Mouse (Mus musculus) small intestine, adult 2 months (tissue): ENCODE measurements around the gene Eif4a1. TPM values are rescaled to one million over a fixed set of nuclear protein-coding genes. Genes with fewer than 3 reads are reported as not detected.

ENCODE experiments used
- H3K27ac ChIP-seq: fragments of 200-500 bp; 2 replicates; pipeline ENCODE4 v1.5.1; 2012; ENCODE audit warnings: low read depth, low read length, control low read depth, inconsistent platforms; ENCODE audit not compliant: insufficient read depth
- H3K27me3 ChIP-seq: fragments of 200-500 bp; 2 replicates; pipeline ENCODE4 v1.6.1; 2012; ENCODE audit warnings: mild to moderate bottlenecking, moderate library complexity, low read length, inconsistent platforms; ENCODE audit not compliant: control insufficient read depth, insufficient read depth
- H3K36me3 ChIP-seq: fragments of 200-500 bp; 2 replicates; pipeline ENCODE4 v1.6.1; 2012; ENCODE audit warnings: mild to moderate bottlenecking, low read length, control low read depth, inconsistent platforms; ENCODE audit not compliant: control insufficient read depth, insufficient read depth
- H3K4me1 ChIP-seq: fragments of 200-500 bp; 2 replicates; pipeline ENCODE4 v1.6.1; 2012; ENCODE audit warnings: low read length, inconsistent platforms, mixed read lengths; ENCODE audit not compliant: control insufficient read depth, insufficient read depth, insufficient read length
- H3K4me3 ChIP-seq: fragments of 200-500 bp; 2 replicates; pipeline ENCODE4 v1.5.1; 2012; ENCODE audit warnings: low read depth, mild to moderate bottlenecking, control low read depth, inconsistent platforms, low read length, moderate library complexity
- CTCF ChIP-seq: fragments of 200-500 bp; IDR thresholded peaks from 2 replicates; pipeline ENCODE4 v1.5.1; 2012; ENCODE audit warnings: low read depth, mild to moderate bottlenecking, control low read depth, inconsistent platforms, low read length, moderate library complexity, mixed read lengths; ENCODE audit not compliant: insufficient replicate concordance, insufficient read length; ENCODE audit errors: extremely low read depth
- POLR2A ChIP-seq: fragments of 200-500 bp; IDR thresholded peaks from 2 replicates; pipeline ENCODE4 v1.6.1; 2012; ENCODE audit warnings: low read depth, mild to moderate bottlenecking, control low read depth, inconsistent platforms, low read length, moderate library complexity
- WGBS: fragments of 180-500 bp; shearing (Covaris S2); methylation state at CpG from one replicate; pipeline ENCODE4 v1.1.7; 2018; 5-methylcytosine and 5-hydroxymethylcytosine counted together
- polyA plus RNA-seq: library from polyadenylated mRNA; depleted of rRNA; stranded (reverse); fragments of >200 nt; gene quantifications from 2 replicates; pipeline ENCODE4 v1.2.3, GENCODE M21; 2012; rRNA removed

Eif4a1 gene
- polyA plus RNA-seq, 1 experiment, result 134 TPM

- 39% methylated on average over 7 of the region's 7 CpGs for WGBS
- peak overlapping the region; percentile 42 for H3K27ac ChIP-seq
- TF ChIP-seq POLR2A (no peak), CTCF (no peak)
- peaks cover 12% of the 10 kb centered on the region for H3K4me1 ChIP-seq
- H3K27me3 ChIP-seq, result no peaks in the 10 kb centered on the region
- H3K36me3 ChIP-seq, result no peaks in the 10 kb centered on the region
- no peak overlapping the region for H3K4me3 ChIP-seq
Measured at GRCm38 (mm10) chr11:69620394-69621081, 51.7 kb downstream of the Eif4a1 start.

- Histone ChIP-seq H3K27me3 (no peaks in the 10 kb centered on the region), H3K36me3 (no peaks in the 10 kb centered on the region), H3K4me3 (no peak within 1 kb of the TSS), H3K4me1 (peaks cover 12% of the 10 kb centered on the region; the same call in 1 of the 2 replicates), H3K27ac (no peak within 1 kb of the TSS)
- TF ChIP-seq CTCF (no peak), POLR2A (no peak)
- 55% methylated on average over 5 of the region's 5 CpGs for WGBS
Measured at GRCm38 (mm10) chr11:69617805-69618204, 54.4 kb downstream of the Eif4a1 start, which contains the start of gene Shbg. Shbg (minus strand) TSS chr11:69617905.

Other genes starting within 250 kb of the Eif4a1 start
- gene Dnah2, start 123.3 kb downstream of the Eif4a1 start, polyA plus RNA-seq, result 0.22 and 0.23 TPM in 2 replicates
- 0.79 and 1.5 TPM in 2 replicates for gene Efnb3, start 112.2 kb downstream of the Eif4a1 start, polyA plus RNA-seq
- gene Wrap53, start 92.2 kb downstream of the Eif4a1 start, polyA plus RNA-seq, result 11.4 and 20.2 TPM in 2 replicates
- gene Trp53, start 92.1 kb downstream of the Eif4a1 start, polyA plus RNA-seq, result 28.2 and 57.1 TPM in 2 replicates
- 2.5 and 4.5 TPM in 2 replicates for gene Atp1b2, start 66.5 kb downstream of the Eif4a1 start, polyA plus RNA-seq
- not detected in 2 replicates for gene Shbg, start 54.5 kb downstream of the Eif4a1 start, polyA plus RNA-seq
- gene Sat2, start 50.4 kb downstream of the Eif4a1 start, polyA plus RNA-seq, result 0.44 and 0.49 TPM in 2 replicates
- 13.4 and 29.2 TPM in 2 replicates for gene Fxr2, start 39.4 kb downstream of the Eif4a1 start, polyA plus RNA-seq
- 0.43 TPM in 1 of 2 replicates, not detected in the other for gene Sox15, start 17.1 kb downstream of the Eif4a1 start, polyA plus RNA-seq
- gene Mpdu1, start 9.8 kb downstream of the Eif4a1 start, polyA plus RNA-seq, result 79.7 and 135 TPM in 2 replicates
- 20.9 and 24.7 TPM in 2 replicates for gene Cd68, start 6.3 kb downstream of the Eif4a1 start, polyA plus RNA-seq
- 15.4 and 24.6 TPM in 2 replicates for gene Senp3, start 9.7 kb upstream of the Eif4a1 start, polyA plus RNA-seq
- gene Tnfsf13, start 13.4 kb upstream of the Eif4a1 start, polyA plus RNA-seq, result 6.9 and 11.6 TPM in 2 replicates
- 11.9 and 13.7 TPM in 2 replicates for gene Tnfsf12, start 23.4 kb upstream of the Eif4a1 start, polyA plus RNA-seq
- gene Tnfsfm13, start 23.7 kb upstream of the Eif4a1 start, polyA plus RNA-seq, result 1.8 and 2.3 TPM in 2 replicates
- 22.5 and 62.3 TPM in 2 replicates for gene Polr2a, start 86.2 kb upstream of the Eif4a1 start, polyA plus RNA-seq
- 0.08 and 0.16 TPM in 2 replicates for gene Slc35g3, start 89.5 kb upstream of the Eif4a1 start, polyA plus RNA-seq
- gene Zbtb4, start 93.5 kb upstream of the Eif4a1 start, polyA plus RNA-seq, result 12.1 and 16.5 TPM in 2 replicates
- 5.5 and 8.7 TPM in 2 replicates for gene Chrnb1, start 123.5 kb upstream of the Eif4a1 start, polyA plus RNA-seq
- 3.6 and 4.8 TPM in 2 replicates for gene Fgf11, start 129.4 kb upstream of the Eif4a1 start, polyA plus RNA-seq
- gene Tmem102, start 133.2 kb upstream of the Eif4a1 start, polyA plus RNA-seq, result 30.5 and 63.0 TPM in 2 replicates
- not detected in 2 replicates for gene Gm39566, start 142.9 kb upstream of the Eif4a1 start, polyA plus RNA-seq
- not detected in 2 replicates for gene Spem2, start 146.0 kb upstream of the Eif4a1 start, polyA plus RNA-seq
- gene Spem1, start 149.8 kb upstream of the Eif4a1 start, polyA plus RNA-seq, result not detected in 2 replicates
- gene Nlgn2, start 165.4 kb upstream of the Eif4a1 start, polyA plus RNA-seq, result 11.1 and 12.0 TPM in 2 replicates
- gene Tmem256, start 166.1 kb upstream of the Eif4a1 start, polyA plus RNA-seq, result 98.8 and 99.3 TPM in 2 replicates
- gene Plscr3, start 174.0 kb upstream of the Eif4a1 start, polyA plus RNA-seq, result 14.6 and 29.3 TPM in 2 replicates
- 21.1 and 46.3 TPM in 2 replicates for gene Tnk1, start 186.3 kb upstream of the Eif4a1 start, polyA plus RNA-seq
- gene Tmem95, start 205.6 kb upstream of the Eif4a1 start, polyA plus RNA-seq, result not detected in 2 replicates
- gene Kctd11, start 209.0 kb upstream of the Eif4a1 start, polyA plus RNA-seq, result 1.6 and 2.8 TPM in 2 replicates
- 7.3 and 11.6 TPM in 2 replicates for gene Acap1, start 223.1 kb upstream of the Eif4a1 start, polyA plus RNA-seq
- 1.8 and 2.6 TPM in 2 replicates for gene 2810408A11Rik, start 228.6 kb upstream of the Eif4a1 start, polyA plus RNA-seq
- 17.3 and 23.9 TPM in 2 replicates for gene Neurl4, start 228.6 kb upstream of the Eif4a1 start, polyA plus RNA-seq
- 57.4 and 104 TPM in 2 replicates for gene Gps2, start 241.5 kb upstream of the Eif4a1 start, polyA plus RNA-seq
- 136 and 230 TPM in 2 replicates for gene Eif5a, start 249.5 kb upstream of the Eif4a1 start, polyA plus RNA-seq